Mouse (Mus musculus): ENCODE results near the gene Cnpy3.

Cnpy3 gene

GRCm38 (mm10) chr17:46714756-46715481, 37.1 kb downstream of the Cnpy3 start:
- in situ Hi-C loops (cut with MseI, MboI) = no loop called here

- in situ Hi-C loops (cut with MseI, MboI) = no loop called here
Measured at GRCm38 (mm10) chr17:46713849-46714248, 38.2 kb downstream of the Cnpy3 start.

- in situ Hi-C loops (cut with MseI, MboI) = no loop called here
Measured at GRCm38 (mm10) chr17:46712442-46712841, 39.6 kb downstream of the Cnpy3 start.

GRCm38 (mm10) chr17:46711612-46712271, 40.3 kb downstream of the Cnpy3 start:
- in situ Hi-C loops (cut with MseI, MboI) = no loop called here

- in situ Hi-C loops (cut with MseI, MboI) = no loop called here
Measured at GRCm38 (mm10) chr17:46710959-46711597, 40.9 kb downstream of the Cnpy3 start, which contains the start of gene Pex6. Gene Pex6 (plus strand): TSS chr17:46711463.

GRCm38 (mm10) chr17:46706375-46707089, 45.5 kb downstream of the Cnpy3 start:
- in situ Hi-C loops (cut with MseI, MboI) = no loop called here

DNA sequence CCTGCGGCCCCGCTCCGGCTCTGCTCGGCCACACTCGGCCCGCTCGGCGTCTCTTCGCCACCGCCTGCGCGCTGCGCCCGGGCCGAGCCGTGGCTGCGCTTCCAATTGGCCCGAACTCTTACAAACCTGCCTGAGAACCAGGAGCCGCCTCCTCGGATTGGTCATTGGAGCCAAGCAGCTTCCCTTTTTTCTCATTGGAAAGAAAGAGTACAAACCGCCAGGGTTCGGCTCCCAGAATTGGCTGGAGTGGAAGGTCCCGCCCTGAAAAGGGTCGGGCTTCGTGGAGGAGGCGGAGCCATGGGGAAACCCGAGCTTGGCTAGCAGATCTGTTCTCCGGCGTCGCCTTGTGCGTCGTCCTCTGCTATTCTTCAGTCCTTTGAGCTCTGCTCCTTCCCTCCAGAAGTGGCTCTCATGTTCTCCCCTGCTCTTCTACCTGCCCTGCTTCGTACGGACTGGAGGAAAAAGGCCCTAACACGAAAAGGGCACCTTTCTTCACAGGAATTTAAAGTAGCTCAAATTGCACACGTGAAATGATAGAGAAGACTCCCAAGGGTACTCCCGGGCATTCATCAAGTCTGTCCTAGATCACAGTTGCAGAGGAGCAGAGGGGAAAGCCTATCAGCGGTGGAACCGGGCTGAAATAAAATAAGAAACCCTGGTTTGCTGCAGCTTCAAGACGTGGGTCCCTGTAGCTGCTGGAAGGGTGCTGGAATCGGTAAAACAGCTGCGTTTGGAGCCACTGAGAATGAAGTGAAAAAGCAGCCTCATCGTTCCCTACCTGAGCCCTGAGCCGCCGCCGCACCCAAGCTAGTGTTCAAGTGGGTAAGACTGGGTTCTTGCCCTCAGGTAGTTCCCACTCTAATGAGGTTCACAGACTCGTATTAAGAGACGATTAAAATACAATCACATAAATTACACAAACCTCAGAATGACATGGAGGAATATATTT, 46.9 kb downstream of the Cnpy3 start, which contains the start of gene Ppp2r5d:
Gene Ppp2r5d (minus strand): TSS at position 225 of the 949 bp plus-strand sequence.
- in situ Hi-C loops (cut with MseI, MboI) = no loop called here

DNA sequence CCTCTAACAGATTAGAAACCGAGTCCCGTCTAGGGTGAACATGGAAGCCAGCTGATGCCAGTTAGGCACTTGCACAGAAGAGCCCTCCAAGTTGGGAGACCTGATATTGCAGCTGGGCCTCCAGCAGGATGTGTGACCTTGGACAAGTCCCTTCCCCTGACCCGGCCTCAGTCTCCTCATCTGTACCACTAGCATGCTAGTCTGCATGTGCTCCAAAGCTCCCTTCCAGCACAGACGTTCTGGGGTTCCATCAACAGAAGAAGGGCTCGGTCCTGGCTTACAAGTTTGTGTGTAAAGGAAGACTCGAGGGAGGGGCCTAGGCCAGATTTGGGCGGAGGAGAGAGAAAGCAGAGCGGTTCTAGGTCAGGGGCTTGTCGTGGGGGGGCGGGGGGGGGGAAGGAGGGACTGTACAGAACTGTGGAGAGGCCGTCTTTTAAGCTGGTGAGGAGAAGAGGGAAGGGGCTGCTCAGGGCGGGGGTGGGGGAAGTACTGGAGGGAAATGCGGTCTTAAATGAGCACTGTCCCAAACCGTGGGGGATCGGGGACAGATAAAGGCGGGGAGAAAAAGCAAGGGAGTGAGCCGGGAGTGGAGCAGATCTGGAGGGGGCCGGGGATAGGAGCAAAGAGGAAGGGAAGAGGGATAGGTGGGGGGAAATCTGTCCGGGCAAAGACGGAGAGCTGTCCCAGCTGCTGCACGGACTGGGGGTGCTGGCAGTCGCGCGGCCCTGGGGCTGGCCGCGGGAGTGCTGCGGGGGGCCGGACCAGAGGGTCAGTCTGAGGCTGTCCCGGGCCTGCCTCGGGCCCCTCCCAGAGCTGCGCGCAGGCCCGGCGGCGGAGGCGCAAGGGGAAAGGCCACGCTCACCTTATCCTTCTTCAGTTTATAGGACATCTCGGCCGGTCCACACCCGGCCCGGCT, 47.8 kb downstream of the Cnpy3 start:
- in situ Hi-C loops (cut with MseI, MboI) = no loop called here

- in situ Hi-C loops (cut with MseI, MboI) = no loop called here
Measured at GRCm38 (mm10) chr17:46702506-46702905, 49.5 kb downstream of the Cnpy3 start.

GRCm38 (mm10) chr17:46702100-46702499, 49.9 kb downstream of the Cnpy3 start:
- in situ Hi-C loops (cut with MseI, MboI) = no loop called here

GRCm38 (mm10) chr17:46701489-46701888, 50.5 kb downstream of the Cnpy3 start:
- in situ Hi-C loops (cut with MseI, MboI) = no loop called here

DNA sequence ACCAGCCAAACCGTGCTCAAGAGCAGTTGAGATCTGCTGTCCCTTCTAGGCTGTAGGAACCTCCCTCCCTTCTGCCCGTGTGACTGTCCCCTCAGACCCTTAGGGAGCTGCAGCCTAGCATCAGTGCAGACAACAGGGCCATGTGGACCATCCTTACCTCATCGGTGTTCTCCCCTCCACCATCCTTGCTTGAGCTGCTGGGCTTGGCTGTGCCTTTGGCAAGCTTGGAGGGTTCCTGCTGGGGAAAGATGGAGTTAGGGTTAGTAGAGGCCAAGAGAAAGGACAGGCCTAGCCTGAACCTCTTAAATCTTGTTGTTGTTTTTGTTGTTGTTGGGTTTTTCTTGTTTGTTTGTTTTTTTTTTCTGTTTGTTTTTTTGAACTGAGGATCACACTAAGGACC, 52.1 kb downstream of the Cnpy3 start:
- in situ Hi-C loops (cut with MseI, MboI) = no loop called here

DNA sequence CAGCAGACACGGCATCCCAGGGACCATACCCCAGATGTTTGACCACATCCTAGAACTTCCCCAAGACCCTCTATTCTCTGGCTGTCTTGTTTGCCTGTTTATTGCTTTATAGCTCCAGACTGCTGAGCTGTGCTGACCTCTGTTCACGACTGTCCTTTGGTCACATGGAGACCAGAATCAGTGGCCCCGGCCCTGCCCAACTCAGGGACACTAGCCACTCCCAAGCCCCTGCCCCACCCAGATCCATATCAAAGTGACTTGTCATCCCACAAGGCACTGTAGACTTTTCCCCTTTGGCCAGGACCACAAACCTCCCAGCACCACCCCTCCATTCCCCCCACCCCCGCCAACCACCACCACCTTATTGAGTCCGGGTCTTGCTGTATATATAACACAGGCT, 52.8 kb downstream of the Cnpy3 start:
- in situ Hi-C loops (cut with MseI, MboI) = no loop called here

DNA sequence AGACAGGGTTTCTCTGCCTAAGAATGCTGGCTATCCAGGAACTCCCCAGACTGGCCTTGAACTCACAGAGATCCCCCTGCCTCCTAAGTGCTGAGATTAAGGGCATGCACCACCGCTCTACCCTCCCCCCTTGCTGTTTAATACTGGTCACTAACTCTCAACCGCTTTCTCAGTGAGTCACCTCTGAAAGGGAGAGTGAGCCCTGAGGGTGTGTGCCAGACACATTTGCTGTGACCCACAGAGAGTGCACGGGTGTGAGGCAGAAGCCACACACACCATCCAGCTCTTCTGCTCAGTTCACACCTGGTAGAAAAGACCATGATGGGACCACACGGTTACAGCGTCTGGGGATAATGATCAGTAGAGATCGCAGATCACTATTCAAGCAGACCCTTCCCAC, 53.5 kb downstream of the Cnpy3 start:
- in situ Hi-C loops (cut with MseI, MboI) = no loop called here

- in situ Hi-C loops (cut with MseI, MboI) = no loop called here
Measured at GRCm38 (mm10) chr17:46694517-46695063, 57.4 kb downstream of the Cnpy3 start.

- in situ Hi-C loops (cut with MseI, MboI) = no loop called here
Measured at GRCm38 (mm10) chr17:46691390-46691789, 60.6 kb downstream of the Cnpy3 start.

DNA sequence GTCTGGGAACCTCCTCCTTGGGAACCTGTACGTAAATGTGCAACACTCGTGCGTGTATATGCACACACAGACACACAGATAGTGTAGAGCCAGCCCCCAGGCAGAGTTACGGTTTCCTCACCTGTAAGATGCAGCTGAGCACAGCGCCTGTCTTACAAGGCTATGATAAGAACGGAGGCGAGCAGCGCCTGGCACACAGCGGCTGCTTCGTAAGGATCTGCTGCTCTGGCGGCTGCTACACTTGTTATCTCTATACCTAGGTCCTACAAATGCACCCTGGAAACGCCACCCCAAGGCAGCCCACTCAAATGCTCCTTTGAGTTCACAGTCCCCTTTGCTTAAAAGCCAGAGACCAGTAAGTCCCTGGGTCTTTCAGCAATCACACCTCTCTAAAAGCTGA, 61.3 kb downstream of the Cnpy3 start:
- in situ Hi-C loops (cut with MseI, MboI) = no loop called here

DNA sequence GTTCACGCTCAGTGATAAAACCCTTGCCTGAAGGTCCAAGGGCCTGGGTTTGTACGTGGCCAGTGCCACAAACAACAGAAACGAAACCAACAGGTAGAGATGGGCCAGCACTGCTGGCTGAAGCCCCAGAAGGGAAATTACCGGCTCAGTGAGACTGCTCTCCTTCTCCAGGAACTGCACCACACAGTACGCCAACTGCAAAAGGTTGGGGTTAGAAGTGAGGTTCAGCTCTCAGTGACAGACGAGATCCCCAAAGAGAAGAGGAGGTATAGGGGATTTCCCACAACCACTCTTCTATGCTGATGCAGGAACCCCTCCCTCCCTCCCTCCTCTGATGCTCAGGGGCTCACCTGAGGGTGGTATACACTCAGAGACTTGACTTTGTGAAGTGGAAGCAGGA, 66.1 kb downstream of the Cnpy3 start:
- in situ Hi-C loops (cut with MseI, MboI) = no loop called here

Data from mouse trophoblast stem cell (cell line).